Mouse (Mus musculus) thymus, postnatal 4 days (tissue): ENCODE data around the gene Afg3l1.
"Not testable (repeated sequence)": the region's sequence is repeated elsewhere in the genome, so short reads cannot be mapped to it uniquely, and the experiment has no call there.

Experiments used
- DNase-seq: peaks from one replicate; pipeline ENCODE4 v3.0.0; 2021

Gene Afg3l1

DNA sequence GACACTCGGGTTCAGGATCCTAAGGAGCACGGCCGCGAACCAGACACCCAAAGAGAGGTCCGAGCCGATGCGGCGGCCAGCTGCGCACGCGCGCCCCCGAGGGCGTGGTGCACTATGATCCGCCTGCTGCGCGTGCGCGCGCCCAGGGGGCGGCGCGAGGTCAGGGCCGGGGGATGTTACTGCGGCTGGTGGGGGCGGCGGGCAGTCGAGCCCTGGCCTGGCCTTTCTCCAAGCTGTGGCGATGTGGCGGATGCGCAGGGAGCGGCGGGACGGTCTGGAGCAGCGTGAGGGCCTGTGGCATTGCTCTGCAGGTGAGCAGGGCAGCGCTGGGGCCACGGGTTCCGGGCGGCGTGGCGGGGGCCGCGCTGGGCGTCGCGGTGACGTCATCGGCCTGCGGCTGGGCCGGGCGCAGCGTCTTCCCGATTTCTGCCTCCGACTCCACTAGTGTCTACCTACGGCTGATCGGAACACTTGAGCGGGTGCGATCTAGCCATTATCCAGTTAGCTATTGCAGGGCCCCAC lies at the start of gene Afg3l1:
Gene Afg3l1, plus strand, starts transcription at position 167 of the 522 bp plus-strand sequence.
- peak; percentile 94 for DNase-seq

DNA sequence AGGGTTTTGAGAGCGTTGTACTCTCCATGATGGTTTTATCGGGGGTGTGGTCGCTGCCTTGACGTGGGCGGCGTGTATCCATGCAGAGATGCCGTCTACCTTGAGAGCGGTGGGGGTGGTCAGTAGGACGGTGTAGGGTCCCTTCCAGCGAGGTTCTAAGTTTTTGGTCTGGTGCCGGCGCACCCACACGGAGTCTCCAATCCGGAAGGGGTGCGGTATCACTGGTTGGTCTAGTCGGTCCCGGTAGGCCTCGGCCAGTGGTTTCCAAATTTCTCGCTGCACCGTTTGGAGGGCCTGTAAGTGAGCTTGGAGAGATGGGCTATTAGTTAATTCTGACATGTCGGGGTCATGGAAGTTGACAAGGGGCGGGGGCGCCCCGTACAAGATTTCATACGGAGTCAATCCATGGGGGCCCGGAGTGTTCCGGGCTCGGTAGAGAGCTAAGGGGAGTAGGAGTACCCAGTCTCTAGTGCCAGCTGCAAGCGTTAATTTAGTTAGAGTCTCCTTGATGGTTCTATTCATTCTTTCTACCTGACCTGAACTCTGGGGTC lies 49.3 kb upstream of the Afg3l1 start:
- DNase-seq, result no peak

DNA sequence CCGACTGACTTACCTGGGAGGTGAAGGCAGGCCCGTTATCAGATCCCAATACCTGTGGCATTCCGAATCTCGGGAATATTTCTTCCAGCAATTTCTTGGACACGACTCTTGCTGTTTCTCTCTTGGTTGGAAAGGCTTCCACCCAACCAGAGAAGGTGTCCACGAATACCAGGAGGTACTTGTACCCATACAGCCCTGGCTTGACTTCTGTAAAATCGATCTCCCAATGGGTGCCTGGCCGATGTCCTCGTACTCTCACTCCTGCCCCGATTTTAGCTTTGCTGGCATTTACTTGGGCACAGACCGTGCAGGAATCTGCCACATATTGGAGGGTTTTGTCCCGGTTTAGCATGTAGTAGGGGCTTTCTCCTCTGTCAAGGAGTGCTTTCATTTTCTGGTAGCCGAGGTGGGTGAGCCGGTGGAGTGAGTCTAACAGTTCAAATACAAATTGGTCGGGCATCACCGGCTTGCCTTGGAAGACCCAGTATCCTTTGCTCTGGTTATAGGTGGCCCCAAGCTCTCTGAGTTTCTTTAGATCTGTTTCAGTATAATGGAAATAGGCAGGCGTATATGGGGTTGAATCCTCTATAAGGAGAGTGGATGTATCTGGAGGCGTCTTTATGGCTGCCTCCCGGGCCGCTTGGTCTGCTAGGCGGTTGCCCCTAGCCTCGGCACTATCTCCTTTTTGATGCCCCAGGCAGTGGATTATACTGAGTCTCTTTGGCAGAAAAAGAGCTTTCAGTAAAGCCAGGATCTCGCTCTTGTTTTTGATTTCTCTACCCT lies 48.6 kb upstream of the Afg3l1 start:
- DNase-seq, result no peak

DNA sequence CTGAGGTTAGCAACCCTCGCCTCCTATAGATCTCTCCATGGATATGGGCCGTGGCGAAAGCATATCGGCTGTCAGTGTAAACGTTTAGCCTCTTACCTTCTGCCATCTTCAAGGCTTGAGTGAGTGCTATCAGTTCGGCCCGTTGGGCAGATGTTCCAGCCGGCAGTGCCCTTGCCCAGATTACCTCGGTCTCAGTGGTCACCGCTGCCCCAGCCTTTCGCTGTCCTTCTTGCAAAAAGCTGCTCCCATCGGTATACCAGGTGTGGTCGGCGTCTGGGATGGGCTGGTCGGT lies 48.0 kb upstream of the Afg3l1 start:
- not testable (repeated sequence) for DNase-seq

DNA sequence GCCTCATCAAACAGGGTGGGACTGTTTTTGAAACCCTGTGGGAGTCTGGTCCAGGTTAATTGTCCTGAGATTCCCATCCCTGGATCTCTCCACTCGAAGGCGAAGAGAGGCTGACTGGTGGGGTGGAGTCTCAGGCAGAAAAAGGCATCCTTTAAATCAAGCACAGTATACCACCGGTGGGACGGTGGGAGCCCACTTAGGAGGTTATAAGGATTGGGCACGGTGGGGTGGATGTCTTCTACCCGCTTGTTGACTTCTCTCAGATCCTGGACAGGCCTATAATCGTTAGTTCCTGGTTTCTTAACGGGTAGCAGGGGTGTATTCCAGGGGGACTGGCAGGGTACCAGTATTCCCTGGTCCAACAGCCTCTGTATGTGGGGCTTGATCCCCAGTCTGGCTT lies 46.8 kb upstream of the Afg3l1 start:
- DNase-seq, result not testable (repeated sequence)

DNA sequence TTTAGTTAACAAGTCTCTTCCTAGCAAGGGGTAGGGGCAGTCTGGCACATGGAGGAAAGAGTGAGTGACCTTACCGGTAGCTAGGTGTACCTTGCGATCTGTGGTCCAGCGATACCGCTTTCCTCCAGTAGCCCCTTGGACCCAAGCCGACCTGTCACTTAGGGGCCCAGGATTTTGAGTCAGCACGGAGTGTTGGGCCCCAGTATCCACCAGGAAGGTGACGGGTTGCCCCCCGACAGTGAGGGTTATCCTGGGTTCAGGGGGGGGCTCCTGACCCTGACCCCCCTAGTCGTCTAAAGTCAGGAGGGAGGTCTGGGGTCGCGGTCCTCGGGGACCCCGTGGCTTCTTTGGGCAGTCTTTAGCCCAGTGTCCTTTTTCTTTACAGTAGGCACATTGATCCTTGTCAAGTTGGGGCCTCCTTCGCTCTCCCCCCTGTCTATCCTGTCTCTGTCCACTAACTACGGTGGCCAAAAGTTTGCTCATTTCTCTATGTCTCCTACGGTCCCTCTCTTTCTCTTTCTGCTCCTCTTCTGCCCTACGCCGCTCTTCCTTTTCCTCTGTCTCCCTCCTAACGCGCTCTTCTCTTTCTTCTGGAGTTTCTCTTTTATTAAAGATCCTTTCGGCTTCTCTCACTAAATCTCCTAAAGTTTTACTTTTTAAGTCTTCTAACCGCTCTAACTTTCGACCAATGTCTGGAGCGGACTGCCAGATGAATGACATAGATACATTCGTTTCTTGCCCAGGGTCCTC lies 45.9 kb upstream of the Afg3l1 start:
- no peak for DNase-seq

DNA sequence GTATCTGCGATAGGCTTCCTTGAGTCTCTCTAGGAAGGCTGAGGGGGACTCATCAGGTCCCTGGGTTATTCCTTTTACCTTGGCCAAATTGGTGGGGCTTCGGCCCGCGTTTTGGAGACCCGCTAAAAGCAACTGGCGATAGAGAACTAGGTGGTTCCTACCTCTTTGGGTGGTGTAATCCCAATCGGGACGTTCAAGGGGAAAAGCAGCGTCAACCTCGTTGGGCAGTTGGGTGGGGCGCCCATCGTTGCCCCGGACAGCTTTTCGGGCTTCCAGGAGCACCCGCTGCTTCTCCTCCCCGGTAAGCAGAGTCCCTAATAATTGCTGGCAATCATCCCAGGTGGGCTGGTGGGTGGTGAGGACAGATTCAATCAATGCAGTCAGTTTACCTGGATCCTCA lies 45.3 kb upstream of the Afg3l1 start:
- no peak for DNase-seq

DNA sequence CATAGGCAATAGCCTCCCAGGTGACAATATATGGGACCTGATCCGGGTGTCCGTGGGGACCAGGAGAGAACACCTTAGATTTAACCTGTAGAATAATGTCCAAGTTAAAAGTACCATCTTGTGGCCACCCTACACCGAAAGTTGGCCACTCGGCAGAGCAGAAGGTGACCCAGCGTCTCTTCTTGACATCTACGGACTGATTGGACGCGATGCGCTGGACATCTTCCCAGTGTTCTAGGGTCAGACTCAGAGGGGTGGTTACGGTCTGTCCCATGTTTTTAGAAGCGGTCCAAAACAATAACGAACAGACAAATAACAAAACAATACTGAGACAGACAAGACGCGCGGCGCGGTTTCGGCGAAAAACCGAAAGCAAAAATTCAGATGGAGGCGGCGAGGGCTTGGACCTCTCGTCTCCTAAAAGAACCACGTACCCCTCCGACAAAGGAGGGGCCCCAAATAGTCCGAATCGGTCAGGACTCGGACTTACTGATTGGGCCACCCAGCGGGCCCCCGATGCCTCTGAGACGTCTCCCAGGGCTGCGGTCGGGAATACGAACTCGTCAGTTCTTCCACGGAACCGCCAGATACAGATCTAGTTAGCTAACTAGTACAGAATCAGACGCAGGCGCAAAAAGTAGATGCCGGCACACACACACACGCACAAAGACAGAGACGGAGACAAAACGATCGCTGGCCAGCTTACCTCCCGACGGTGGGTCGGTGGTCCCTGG lies 44.3 kb upstream of the Afg3l1 start:
- DNase-seq, result not testable (repeated sequence)

DNA sequence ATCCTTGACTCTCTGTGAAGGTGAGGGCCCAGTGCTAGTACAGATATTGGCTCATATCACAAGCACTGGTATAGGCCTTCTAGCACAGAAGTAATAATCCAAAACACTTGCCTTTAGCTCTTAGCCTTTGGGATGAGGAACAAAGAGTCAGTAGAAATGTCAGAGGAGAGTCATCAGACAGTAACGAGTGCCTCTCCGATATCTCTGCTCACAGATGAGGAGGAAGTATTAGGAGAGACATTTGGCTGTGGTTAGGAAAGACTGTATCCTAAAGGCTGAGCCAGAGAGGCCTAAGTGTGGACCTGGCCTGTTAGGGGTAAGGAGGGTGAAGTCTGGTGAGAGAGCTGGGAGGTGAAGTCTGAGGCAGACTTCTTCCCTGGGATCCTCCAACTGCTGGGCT lies 35.9 kb upstream of the Afg3l1 start:
- no peak for DNase-seq

DNA sequence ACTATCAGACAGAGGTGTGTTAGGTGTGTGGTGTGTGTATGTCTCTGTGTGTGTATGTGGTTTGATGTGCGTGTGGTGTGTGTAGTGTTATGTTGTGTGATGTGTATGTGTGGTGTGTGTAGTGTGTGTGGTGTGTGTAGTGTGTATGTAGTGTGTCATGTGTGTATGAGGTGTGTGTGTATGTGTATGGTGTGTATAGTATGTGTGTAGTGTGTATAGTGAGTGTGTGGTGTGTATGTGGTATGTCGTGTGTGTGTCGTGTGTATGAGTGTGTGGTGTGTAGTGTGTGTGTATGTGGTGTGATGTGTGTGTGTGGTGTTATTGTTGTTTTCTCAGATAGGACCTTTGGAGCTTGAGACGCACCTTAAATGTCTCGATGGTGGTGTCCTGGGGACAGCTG lies 35.4 kb upstream of the Afg3l1 start:
- no peak for DNase-seq

DNA sequence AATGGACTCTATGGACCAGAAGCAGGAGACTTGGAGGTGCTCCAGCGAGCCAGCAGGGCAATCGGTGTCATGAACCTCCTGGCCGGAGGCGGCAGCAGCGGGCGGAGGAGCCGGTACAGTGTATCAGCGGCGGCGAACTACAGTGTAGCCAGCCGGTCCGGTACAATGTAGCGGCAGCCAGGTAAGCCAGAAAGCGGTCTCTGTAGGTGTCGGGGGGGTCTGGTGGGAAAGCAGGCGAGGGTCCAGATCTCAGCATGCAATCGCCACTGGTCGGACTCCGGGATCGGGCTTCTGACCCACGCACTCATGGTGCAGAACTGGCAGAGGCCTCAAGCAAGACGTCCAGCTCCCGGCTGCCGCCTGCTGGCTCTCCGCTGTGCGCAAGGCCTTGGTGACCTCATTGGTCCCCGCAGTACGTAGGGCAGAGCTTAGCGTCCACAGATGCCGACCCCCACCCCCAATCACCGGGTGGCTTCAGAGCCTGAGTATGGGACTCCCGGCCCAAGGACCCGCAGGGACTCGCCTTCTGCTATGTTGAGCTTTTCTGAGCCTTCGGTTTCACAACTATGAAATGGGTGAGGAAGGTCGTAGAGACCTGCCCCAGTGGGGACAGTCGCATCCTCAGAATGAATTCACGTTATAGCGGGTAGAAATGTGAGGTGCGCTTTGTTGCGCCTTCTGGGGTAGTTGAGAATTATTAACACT lies 34.7 kb upstream of the Afg3l1 start:
- DNase-seq, result peak; percentile 96

DNA sequence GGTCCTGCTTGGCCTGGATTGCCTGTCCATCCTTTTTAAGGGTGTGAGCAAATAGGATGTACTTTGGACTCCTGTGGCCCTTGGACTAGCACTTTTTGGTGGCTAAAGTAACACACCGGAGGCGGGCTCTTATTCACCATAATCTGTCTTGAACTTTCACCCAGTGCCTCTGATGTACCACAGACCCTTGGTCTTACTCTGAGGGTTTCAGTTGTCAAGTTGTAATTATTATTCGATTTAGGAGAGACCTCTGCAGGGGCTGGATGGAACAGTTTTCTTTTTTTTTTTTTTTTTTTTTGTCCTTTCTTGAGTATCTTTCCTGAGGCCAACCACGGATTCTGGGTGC lies 34.2 kb upstream of the Afg3l1 start:
- DNase-seq, result no peak

DNA sequence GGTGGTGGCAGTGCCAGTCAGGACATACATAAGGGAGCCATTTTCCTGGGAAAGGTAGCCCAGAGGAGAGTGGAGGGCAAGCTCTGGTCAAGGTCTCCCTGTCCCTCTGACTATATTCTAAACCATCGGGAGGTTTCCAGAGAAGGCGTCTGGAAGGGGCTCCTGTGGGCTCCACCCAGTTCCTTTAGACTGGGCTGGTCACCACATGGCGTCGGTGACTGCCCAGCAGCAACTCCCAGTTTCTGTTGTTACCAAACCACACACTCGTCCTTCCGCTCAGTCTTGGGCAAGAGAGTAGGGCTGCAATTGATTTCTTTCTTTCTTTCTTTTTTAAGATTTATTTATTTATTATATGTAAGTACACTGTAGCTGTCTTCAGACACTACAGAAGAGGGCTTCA lies 33.6 kb upstream of the Afg3l1 start:
- DNase-seq, result no peak

DNA sequence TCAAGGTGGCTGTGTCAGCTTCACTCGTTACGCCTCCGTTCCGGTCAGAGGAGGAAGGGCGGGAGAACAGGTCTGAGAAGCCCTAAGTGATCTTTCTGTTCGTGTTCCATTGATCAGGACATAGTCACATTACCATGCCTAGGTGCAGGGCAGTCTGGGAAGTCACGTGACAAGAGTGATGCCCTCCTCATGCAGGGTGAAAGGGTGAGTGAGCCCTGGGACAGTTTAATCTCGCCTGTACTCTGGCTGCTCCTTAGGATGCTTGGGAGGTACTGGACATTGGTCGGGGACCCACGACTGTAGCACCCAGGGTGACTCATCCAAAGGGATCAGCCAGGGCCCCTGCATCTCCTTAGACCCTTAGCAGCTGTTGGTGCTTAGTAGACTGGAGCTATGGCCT lies 31.7 kb upstream of the Afg3l1 start:
- no peak for DNase-seq

DNA sequence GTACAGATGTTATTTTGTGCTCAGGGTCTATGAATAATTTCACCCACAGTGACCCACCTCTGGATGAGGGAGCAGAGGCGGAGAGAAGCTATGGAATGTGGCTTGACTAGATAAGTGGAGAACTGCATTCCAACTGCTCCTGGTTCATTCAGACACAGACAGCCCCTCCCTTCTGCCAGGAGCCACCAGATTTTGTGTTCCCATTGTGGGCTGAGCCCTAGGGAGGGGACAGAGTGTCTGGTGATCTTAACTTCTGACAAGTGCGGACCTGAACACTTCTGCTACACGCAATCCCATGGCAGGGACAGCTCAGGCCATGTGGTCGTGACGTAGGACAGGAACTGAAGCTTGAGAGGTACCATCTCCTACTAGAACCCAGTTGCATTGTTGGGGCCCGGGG lies 30.9 kb upstream of the Afg3l1 start:
- no peak for DNase-seq

DNA sequence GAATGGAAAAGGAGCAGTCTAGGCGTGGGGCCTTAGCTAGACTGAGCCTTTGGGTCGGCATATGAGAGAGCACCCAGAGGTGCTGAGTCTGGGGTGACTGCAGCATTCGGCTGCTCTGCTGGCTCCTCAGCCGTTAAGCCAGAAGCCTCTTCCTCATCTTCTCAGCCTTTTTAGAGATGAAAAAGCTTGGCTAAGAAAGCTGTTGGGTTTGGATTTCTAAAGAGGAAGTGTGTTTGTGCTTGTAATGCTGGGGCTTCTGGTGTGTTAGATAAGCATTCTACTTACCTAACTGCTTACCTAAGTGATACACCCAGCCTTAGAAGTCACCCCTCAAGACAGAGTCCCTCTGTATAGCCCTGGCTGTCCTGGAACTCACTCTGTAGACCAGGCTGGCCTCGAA lies 26.9 kb upstream of the Afg3l1 start:
- DNase-seq, result no peak

DNA sequence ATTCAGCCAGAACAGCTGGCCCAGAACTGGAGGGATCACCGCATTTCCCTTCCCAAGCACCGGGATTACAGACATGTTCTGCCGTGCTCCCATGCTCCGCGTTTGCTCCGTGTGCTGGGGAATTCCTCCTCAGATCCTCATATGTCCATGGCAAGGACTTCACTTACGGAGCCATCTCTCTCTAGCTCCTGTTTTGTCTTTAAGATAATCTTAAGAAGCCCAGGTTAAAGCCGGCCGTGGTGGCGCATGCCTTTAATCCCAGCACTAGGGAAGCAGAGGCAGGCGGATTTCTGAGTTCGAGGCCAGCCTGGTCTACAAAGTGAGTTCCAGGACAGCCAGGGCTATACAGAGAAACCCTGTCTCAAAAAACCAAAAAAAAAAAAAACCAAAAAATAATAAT lies 26.0 kb upstream of the Afg3l1 start:
- not testable (repeated sequence) for DNase-seq

DNA sequence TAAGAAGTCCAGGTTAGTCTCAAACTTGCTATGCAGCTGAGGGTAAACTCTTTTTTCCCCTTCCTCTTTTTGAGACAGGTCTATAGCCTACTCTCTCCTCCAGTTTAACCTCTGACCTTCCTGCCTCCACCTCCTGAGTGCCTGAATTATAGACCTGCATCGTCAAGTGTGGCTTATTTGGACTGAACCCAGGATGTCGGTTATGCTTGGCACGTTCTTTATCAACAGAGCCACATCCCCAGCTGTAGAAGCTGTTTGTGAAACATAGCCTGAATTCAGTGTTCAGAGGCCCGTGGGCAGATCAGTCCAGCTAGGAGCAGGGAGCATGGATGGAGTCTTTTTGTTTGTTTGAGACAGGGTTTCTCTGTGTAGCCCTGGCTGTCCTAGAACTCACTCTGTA lies 25.6 kb upstream of the Afg3l1 start:
- no peak for DNase-seq

DNA sequence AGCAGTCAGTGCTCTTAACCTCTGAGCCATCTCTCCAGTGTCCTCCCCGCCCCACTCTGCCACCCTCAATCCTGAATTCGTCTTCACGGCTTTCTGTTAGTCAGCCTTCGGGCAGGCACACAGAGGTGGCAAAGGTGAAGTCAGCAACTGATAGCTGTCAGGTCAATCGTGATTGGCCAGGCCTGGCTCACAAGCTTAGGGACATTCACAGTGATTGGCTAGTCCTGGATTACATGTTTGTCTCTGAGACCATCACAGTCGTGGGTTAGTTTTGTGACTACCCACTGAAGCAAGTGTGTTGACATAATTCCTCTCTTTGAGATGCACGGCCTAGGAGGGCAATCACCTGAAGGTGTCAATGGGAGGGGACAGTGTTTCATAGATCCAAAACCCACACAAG lies 24.4 kb upstream of the Afg3l1 start:
- DNase-seq, result no peak

DNA sequence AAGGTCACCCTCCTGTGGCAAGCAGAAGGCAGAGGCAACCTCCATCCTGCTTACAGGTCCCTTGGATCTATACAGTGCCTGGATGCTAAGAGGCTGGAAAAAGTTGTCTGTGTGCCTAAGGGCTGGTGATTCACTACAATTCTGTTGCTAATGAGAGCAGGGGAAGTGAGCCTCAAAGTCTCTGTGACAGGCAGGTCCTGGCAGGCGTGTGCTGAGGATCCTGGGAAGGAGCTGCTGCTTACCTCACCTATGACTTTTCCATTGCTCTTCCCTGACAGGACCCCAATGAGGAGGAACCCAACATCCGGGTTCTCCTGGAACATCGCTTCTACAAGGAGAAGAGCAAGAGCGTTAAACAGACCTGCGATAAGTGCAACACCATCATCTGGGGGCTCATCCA lies 23.8 kb upstream of the Afg3l1 start:
- no peak for DNase-seq

DNA sequence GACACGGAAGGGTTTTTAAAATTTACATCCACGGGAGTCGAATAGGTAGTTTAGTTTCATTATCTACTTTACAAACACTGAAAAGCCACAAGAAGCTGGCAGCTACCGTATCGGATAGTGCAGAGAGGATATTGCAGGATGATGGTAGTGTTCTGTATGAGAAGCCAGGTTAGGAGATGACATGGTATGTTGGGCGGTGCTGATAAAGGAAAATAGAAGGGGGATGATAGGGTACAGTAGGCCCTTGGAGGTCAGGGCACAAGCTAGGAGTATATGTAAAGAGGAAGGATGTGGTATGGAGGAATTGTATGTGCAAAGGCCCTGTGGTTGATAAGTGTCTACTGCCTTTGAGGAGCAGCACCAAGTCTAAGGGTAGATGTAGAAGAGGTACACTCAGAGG lies 23.1 kb upstream of the Afg3l1 start:
- DNase-seq, result no peak

DNA sequence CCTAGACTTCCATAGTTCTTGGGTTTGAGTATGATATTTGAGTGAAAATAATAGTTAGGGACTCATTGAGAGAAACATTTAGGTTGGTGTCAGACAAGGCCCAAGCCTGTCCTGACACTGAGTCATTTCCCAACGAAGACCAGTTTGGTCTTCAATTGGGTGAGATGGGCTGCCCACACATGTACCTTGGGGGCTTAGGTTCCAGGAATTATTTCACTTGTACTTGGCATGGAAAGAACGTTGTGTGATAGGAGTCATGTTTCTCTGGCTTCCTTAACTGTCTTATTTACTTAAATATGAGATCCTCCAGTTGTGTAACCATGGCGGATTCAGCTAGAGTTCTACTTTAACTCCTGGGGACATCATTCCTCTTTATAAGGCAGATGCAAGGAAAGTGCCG lies 14.1 kb upstream of the Afg3l1 start:
- no peak for DNase-seq

DNA sequence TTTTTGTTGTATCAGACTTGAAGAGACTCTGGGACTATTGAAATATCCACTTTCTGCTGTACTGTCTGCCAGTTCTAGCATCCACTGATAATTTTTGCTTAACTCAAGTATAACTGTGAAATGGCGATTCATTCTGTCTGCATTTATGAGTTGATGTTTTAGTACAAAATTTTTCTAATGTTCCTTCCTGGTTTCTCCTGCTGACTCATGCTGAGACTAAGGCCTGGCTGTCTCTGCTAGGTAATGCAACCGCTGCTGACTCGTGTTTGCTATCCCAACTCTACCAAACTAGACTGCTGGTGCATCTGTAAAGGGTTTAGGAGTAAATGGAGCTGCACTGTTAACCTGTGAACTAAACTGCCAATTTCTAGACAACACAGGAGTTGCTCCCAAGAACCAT lies 10.2 kb upstream of the Afg3l1 start:
- DNase-seq, result no peak
